In genomic region chr9:53921061-53921460, GRCm38 (mm10) we compare ENCODE assay signal across 35 mouse cellular contexts. TPM values are rescaled to one million over a fixed set of nuclear protein-coding genes. Genes with fewer than 3 reads are reported as not detected.
"Had no signal": no experiment of that assay in that cellular context is flagged by ENCODE, and none has a peak within 500 bp of the region (broad histone marks: within the 10 kb centered on the region; RNA-seq: fewer than 3 reads in every experiment).

No protein-coding gene starts in this region.

- H3K36me3 ChIP-seq: heart, embryonic 10.5 days; heart, embryonic 12.5 days; heart, embryonic 13.5 days; heart, embryonic 15.5 days; hindbrain, embryonic 10.5 days; intestine, embryonic 15.5 days; kidney, embryonic 15.5 days had no signal

- ATAC-seq: hindbrain, embryonic 16.5 days; hindbrain, postnatal 0 days; inflammation-experienced regulatory T-cells, adult 6 months; intestine, embryonic 15.5 days; intestine, embryonic 16.5 days; intestine, postnatal 0 days had no signal

- DNase-seq: heart, postnatal 10 days; heart, postnatal 14 days; heart, postnatal 36 days; heart, postnatal 4 days; kidney, adult 11 months; kidney, adult 18-20 months; kidney, adult 2 months; kidney, adult 8-10 months; kidney, adult 9 months; kidney, postnatal 10 days; kidney, postnatal 14 days; kidney, postnatal 25 days; kidney, postnatal 36 days; kidney, postnatal 4 days; layer of hippocampus, adult 9-11 months; layer of hippocampus, postnatal 36 days had no signal

- H3K9ac ChIP-seq: heart, embryonic 12.5 days; heart, embryonic 13.5 days; heart, embryonic 15.5 days; hindbrain, embryonic 12.5 days; hindbrain, embryonic 13.5 days; hindbrain, embryonic 14.5 days; hindbrain, embryonic 15.5 days; intestine, embryonic 15.5 days; kidney, embryonic 15.5 days had no signal

- H3K9me3 ChIP-seq: heart, embryonic 10.5 days; heart, embryonic 12.5 days; heart, embryonic 13.5 days; heart, embryonic 15.5 days; hindbrain, embryonic 10.5 days; hindbrain, embryonic 12.5 days; hindbrain, embryonic 13.5 days; hindbrain, embryonic 15.5 days; intestine, embryonic 15.5 days; kidney, embryonic 15.5 days had no signal

- H3K4me1 ChIP-seq: heart, embryonic 10.5 days; heart, embryonic 12.5 days; heart, embryonic 13.5 days; heart, embryonic 15.5 days; hindbrain, embryonic 10.5 days; intestine, embryonic 15.5 days had no signal

- H3K27me3 ChIP-seq: heart, embryonic 12.5 days; heart, embryonic 15.5 days; hindbrain, embryonic 12.5 days; hindbrain, embryonic 13.5 days; hindbrain, embryonic 15.5 days; intestine, embryonic 15.5 days; kidney, embryonic 15.5 days had no signal

- H3K4me3 ChIP-seq: heart, embryonic 10.5 days; heart, embryonic 12.5 days; heart, embryonic 13.5 days; heart, embryonic 15.5 days; hindbrain, embryonic 10.5 days; hindbrain, embryonic 12.5 days; hindbrain, embryonic 13.5 days; hindbrain, embryonic 15.5 days; intestine, embryonic 15.5 days; kidney, embryonic 15.5 days had no signal

- H3K27ac ChIP-seq: heart, embryonic 10.5 days; heart, embryonic 13.5 days; heart, embryonic 15.5 days; hindbrain, embryonic 10.5 days; hindbrain, embryonic 12.5 days; hindbrain, embryonic 13.5 days; hindbrain, embryonic 14.5 days; hindbrain, embryonic 15.5 days; hindbrain, postnatal 0 days; intestine, embryonic 15.5 days; kidney, embryonic 15.5 days; kidney, postnatal 0 days had no signal

- H3K4me2 ChIP-seq: heart, embryonic 11.5 days; heart, embryonic 12.5 days; heart, embryonic 13.5 days; heart, embryonic 15.5 days; hindbrain, embryonic 12.5 days; hindbrain, embryonic 13.5 days; hindbrain, embryonic 14.5 days; hindbrain, embryonic 15.5 days; intestine, embryonic 15.5 days; kidney, embryonic 15.5 days had no signal

RNA-seq across cellular contexts. Expression of gene Elmod1, which starts 54.0 kb away (rescaled TPM):
- total RNA-seq: hematopoietic stem cell, adult 5-6 weeks had no signal
- polyA plus RNA-seq: heart, embryonic 10.5 days; heart, embryonic 11.5 days; heart, embryonic 12.5 days; heart, embryonic 13.5 days; inflammation-experienced regulatory T-cells, adult 6 months had no signal
